Mouse (Mus musculus): ENCODE measurements at regions not wholly inside any gene's neighbourhood (a gene's known extent, or its start where the extent isn't known, plus 50 kb on each side); places are given as distances from the start of the nearest gene placed in this dataset.

DNA sequence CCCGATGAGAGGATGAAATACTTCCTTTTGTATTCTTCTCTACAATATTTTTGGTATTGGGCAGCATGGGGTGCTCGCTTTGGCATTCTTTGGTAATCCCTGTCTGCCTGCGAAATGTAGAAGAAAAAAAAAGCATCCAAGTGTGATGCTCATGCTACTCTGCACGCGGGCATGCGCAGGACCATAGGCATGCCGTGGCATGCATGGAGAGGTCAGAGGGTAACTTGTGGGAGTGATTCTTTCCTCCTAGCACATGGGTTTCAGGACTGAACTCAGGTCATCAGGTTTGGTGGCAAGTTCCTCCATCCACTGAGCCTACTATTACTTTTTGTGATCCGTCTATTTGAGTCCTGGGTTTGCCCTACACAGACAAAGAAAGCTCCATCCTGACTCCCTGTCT lies 74.3 kb downstream of the Gm525 start:
- DNase-seq (ENCODE audit: low read depth, low spot score), result no peak

GRCm38 (mm10) chr11:89145281-89145945 lies 71.8 kb downstream of the Gm525 start:
- no peak for DNase-seq (ENCODE audit: low read depth, low spot score)

- DNase-seq (ENCODE audit: low read depth, low spot score), result no peak
These were observed 69.0 kb downstream of the Gm525 start for GRCm38 (mm10) chr11:89142527-89143154.

Data from CD4-positive helper T cell, adult 2 months (primary cell).